In genomic region chr6:93397074-93397473, GRCm38 (mm10) we compare ENCODE assay signal across 24 mouse cellular contexts.
"Had no signal": no experiment of that assay in that cellular context is flagged by ENCODE, and none has a peak within 500 bp of the region (broad histone marks: within the 10 kb centered on the region; RNA-seq: fewer than 3 reads in every experiment).

No protein-coding gene starts in this region.

- H3K4me2 ChIP-seq: heart, embryonic 12.5 days; hindbrain, embryonic 12.5 days; hindbrain, embryonic 14.5 days; intestine, embryonic 15.5 days; limb, embryonic 13.5 days; limb, embryonic 15.5 days; liver, embryonic 12.5 days had no signal

- DNase-seq: gastrocnemius, adult 2 months; gastrocnemius, postnatal 10 days; gastrocnemius, postnatal 25 days; heart, adult 18-20 months; heart, postnatal 10 days; kidney, adult 2 months; kidney, postnatal 25 days; kidney, postnatal 4 days; left cerebral cortex, postnatal 4 days had no signal

- H3K4me1 ChIP-seq: hindbrain, embryonic 10.5 days; intestine, embryonic 15.5 days; liver, embryonic 12.5 days had no signal

- H3K9me3 ChIP-seq: heart, embryonic 10.5 days; heart, embryonic 12.5 days; hindbrain, embryonic 10.5 days; hindbrain, embryonic 12.5 days; intestine, embryonic 15.5 days; limb, embryonic 13.5 days; limb, embryonic 15.5 days; liver, embryonic 12.5 days had no signal

- ATAC-seq: hindbrain, embryonic 16.5 days; inflammation-experienced regulatory T-cells, adult 6 months; intestine, embryonic 15.5 days; intestine, postnatal 0 days; liver, embryonic 12.5 days had no signal

- H3K4me3 ChIP-seq: gastrocnemius, adult 2 months; heart, embryonic 10.5 days; heart, embryonic 12.5 days; hindbrain, embryonic 10.5 days; hindbrain, embryonic 12.5 days; intestine, embryonic 15.5 days; layer of hippocampus, adult 2 months; left cerebral cortex, adult 2 months; limb, embryonic 13.5 days; limb, embryonic 15.5 days; liver, embryonic 12.5 days had no signal

- H3K36me3 ChIP-seq: heart, embryonic 10.5 days; heart, embryonic 12.5 days; hindbrain, embryonic 10.5 days; hindbrain, embryonic 12.5 days; intestine, embryonic 15.5 days; limb, embryonic 13.5 days; limb, embryonic 15.5 days; liver, embryonic 12.5 days had no signal

- H3K9ac ChIP-seq: heart, embryonic 12.5 days; hindbrain, embryonic 12.5 days; hindbrain, embryonic 14.5 days; intestine, embryonic 15.5 days; limb, embryonic 13.5 days; limb, embryonic 15.5 days; liver, embryonic 12.5 days; liver, embryonic 14.5 days had no signal

- H3K27me3 ChIP-seq: heart, embryonic 12.5 days; hindbrain, embryonic 12.5 days; intestine, embryonic 15.5 days; limb, embryonic 15.5 days; liver, embryonic 12.5 days had no signal

- H3K27ac ChIP-seq: gastrocnemius, adult 2 months; heart, embryonic 10.5 days; hindbrain, embryonic 10.5 days; hindbrain, embryonic 14.5 days; intestine, embryonic 15.5 days; layer of hippocampus, adult 2 months; left cerebral cortex, adult 2 months; limb, embryonic 13.5 days; limb, embryonic 15.5 days; liver, embryonic 12.5 days; liver, embryonic 14.5 days had no signal
